Mouse (Mus musculus) liver, embryonic 15.5 days (tissue): Measurements from ENCODE around the gene Zfp280b. TPM values are rescaled to one million over a fixed set of nuclear protein-coding genes. Genes with fewer than 3 reads are reported as not detected.
"Not testable (repeated sequence)": the region's sequence is repeated elsewhere in the genome, so short reads cannot be mapped to it uniquely, and the experiment has no call there.

Experiments
- ATAC-seq: fragments of 200-750 bp; cut with Nextera tagmentation; 2 replicates; pipeline ENCODE4 v1.8.0; 2017; ENCODE audit warnings: moderate number of reproducible peaks, mild to moderate bottlenecking, moderate library complexity; ENCODE audit not compliant: insufficient read depth
- H3K27ac ChIP-seq: fragments of 300-500 bp; sonication (generic); replicated peaks from 2 replicates; pipeline ENCODE4 v1.5.1; 2015; ENCODE audit warnings: mild to moderate bottlenecking, inconsistent platforms
- H3K27me3 ChIP-seq: fragments of 300-500 bp; sonication (generic); 2 replicates; pipeline ENCODE4 v1.6.1; 2015; ENCODE audit warnings: mild to moderate bottlenecking, inconsistent platforms
- H3K36me3 ChIP-seq: fragments of 300-500 bp; sonication (generic); replicated peaks from 2 replicates; pipeline ENCODE4 v1.6.1; 2015; ENCODE audit warnings: moderate library complexity, mild to moderate bottlenecking, inconsistent platforms
- H3K4me1 ChIP-seq: fragments of 300-500 bp; sonication (generic); replicated peaks from 2 replicates; pipeline ENCODE4 v1.6.1; 2015; ENCODE audit warnings: inconsistent platforms
- H3K4me2 ChIP-seq: fragments of 300-500 bp; sonication (generic); 2 replicates; pipeline ENCODE4 v1.6.1; 2015; ENCODE audit warnings: moderate library complexity, mild to moderate bottlenecking, inconsistent platforms
- H3K4me3 ChIP-seq: fragments of 300-500 bp; sonication (generic); replicated peaks from 2 replicates; pipeline ENCODE4 v1.5.1; 2015; ENCODE audit warnings: mild to moderate bottlenecking, inconsistent platforms
- H3K9ac ChIP-seq: fragments of 300-500 bp; sonication (generic); 2 replicates; pipeline ENCODE4 v1.6.1; 2015; ENCODE audit warnings: moderate library complexity, mild to moderate bottlenecking, inconsistent platforms
- H3K9me3 ChIP-seq: fragments of 300-500 bp; sonication (generic); replicated peaks from 2 replicates; pipeline ENCODE4 v1.6.1; 2016; ENCODE audit warnings: inconsistent platforms
- WGBS: fragments of 180-500 bp; shearing (Covaris S2); methylation state at CpG from one replicate; pipeline ENCODE4 v1.1.7; 2015; ENCODE audit warnings: mixed read lengths; ENCODE audit not compliant: insufficient replicate concordance; 5-methylcytosine and 5-hydroxymethylcytosine counted together
- microRNA-seq: library from miRNA; unstranded; fragments of <30 nt; microRNA quantifications from one replicate; pipeline ENCODE4, GENCODE M21; 2016
- polyA plus RNA-seq: library from polyadenylated mRNA; unstranded; fragments of >200 nt; fragmentation: Nextera tagmentation; extraction: Ambion mirVana; gene quantifications from 2 replicates; pipeline ENCODE4 v1.2.1, GENCODE M21; 2015

Zfp280b gene
- polyA plus RNA-seq, 1 experiment from 2014 or later = 11.2 TPM

DNA sequence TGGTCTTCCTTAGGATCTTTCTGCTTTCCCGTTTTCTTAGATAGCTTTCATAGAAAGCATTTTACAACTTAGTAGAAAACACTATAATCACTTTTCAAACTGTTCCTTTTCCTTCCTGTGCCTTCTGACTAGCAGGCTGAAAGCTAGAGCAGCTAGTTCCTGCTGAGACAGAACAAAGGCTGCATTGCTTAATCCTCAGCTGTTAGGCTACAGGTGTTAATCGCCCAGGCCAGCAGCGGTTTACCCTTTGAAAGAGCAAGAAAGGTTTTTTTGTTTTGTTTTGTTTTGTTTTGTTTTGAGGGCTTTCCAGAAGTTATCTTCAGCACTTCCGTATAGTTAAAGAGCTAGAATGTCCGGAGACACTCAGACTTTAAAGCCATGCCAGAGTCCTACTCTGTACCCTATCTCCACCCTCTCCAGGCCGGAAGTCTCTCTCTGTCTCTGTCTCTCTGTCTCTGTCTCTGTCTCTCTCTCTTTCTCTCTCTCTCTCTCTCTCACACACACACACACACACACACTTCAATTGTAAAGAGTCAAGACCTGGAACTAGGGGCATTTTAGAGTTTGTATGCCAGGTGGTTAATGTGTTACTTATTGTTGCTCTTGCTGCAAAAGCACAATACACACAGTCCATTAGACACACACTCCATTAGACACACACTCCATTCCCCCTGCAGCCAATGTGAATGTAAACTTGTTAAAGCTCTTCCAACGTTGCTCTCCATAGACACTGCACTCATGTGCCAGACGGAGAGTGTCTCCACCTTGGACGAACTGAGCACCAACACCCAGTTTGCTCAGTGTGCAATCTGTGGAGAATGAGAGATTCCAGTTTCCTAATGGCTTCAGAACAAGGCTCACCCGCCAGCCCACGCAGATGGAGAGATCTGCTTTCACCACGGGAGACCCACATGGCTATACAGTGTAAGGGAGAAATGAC, 35.5 kb downstream of the Zfp280b start:
- Histone ChIP-seq H3K36me3 (no peaks in the 10 kb centered on the region), H3K27me3 (no peaks in the 10 kb centered on the region), H3K9me3 (no peaks in the 10 kb centered on the region), H3K4me3 (no peak overlapping the region), H3K4me2 (peak overlapping the region; percentile 0; the same call in 1 of the 2 replicates), H3K4me1 (no peaks in the 10 kb centered on the region), H3K27ac (peak overlapping the region; percentile 57; the same call in 1 of the 2 replicates), H3K9ac (no peak overlapping the region)
- ATAC-seq = peak; percentile 62
- 31% methylated on average over 12 of the region's 12 CpGs for WGBS

DNA sequence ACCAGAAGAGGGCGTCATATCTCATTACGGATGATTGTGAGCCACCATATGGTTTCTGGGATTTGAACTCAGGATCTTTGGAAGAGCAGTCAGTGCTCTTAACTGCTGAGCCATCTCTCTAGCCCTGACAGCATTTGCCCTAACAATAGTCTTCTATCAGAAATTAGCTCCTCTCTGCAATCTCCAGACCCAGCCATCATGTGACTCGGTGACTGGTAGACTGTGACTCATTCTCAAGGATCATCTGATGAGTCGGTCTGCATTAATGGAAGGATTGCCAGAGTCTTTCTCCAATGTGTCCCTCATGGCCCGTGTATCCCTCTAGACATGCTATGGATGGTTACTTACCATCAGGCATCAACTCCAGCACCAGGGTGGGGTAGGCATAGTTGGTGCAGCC, 39.6 kb downstream of the Zfp280b start:
- not testable (repeated sequence) for H3K27me3 ChIP-seq, H3K27ac ChIP-seq, H3K4me1 ChIP-seq, H3K9me3 ChIP-seq, H3K9ac ChIP-seq, H3K4me3 ChIP-seq, ATAC-seq, H3K36me3 ChIP-seq, H3K4me2 ChIP-seq
- 74% methylated on average over 5 of the region's 5 CpGs for WGBS

GRCm38 (mm10) chr10:76077008-76077407, 44.6 kb downstream of the Zfp280b start:
- 69% methylated on average over 2 of the region's 2 CpGs for WGBS
- H3K27me3 ChIP-seq, ATAC-seq, H3K4me2 ChIP-seq, H3K9me3 ChIP-seq, H3K9ac ChIP-seq, H3K27ac ChIP-seq, H3K4me3 ChIP-seq, H3K4me1 ChIP-seq, H3K36me3 ChIP-seq: not testable (repeated sequence)

Small RNA genes within 50 kb of the gene (microRNA-seq; reads per million reads assigned to microRNA genes)
- not detected for gene Mir6409

Other genes with a start within 250 kb of the Zfp280b start
- 108 and 151 TPM in 2 replicates for gene Gstt1, start 234.1 kb upstream of the Zfp280b start, polyA plus RNA-seq
- gene Gstt4, start 210.1 kb upstream of the Zfp280b start, polyA plus RNA-seq = not detected in 2 replicates
- 50.5 and 54.2 TPM in 2 replicates for gene Gstt2, start 195.2 kb upstream of the Zfp280b start, polyA plus RNA-seq
- 755 and 825 TPM in 2 replicates for gene Mif, start 172.4 kb upstream of the Zfp280b start, polyA plus RNA-seq
- gene Derl3, start 139.2 kb upstream of the Zfp280b start, polyA plus RNA-seq = 0.53 and 0.67 TPM in 2 replicates
- gene Smarcb1, start 111.0 kb upstream of the Zfp280b start, polyA plus RNA-seq = 63.7 and 64.5 TPM in 2 replicates
- gene Chchd10, start 99.5 kb upstream of the Zfp280b start, polyA plus RNA-seq = 117 and 142 TPM in 2 replicates
- gene Mmp11, start 96.2 kb upstream of the Zfp280b start, polyA plus RNA-seq = 2.4 and 3.1 TPM in 2 replicates
- gene Gm867, start 92.0 kb upstream of the Zfp280b start, polyA plus RNA-seq = 25.1 and 27.1 TPM in 2 replicates
- gene Vpreb3, start 89.6 kb upstream of the Zfp280b start, polyA plus RNA-seq = 6.4 and 9.1 TPM in 2 replicates
- gene Gm5134, start 78.1 kb upstream of the Zfp280b start, polyA plus RNA-seq = 0.23 TPM in 1 of 2 replicates, not detected in the other
- 0.20 and 0.35 TPM in 2 replicates for gene Slc5a4b, start 78.3 kb downstream of the Zfp280b start, polyA plus RNA-seq
- 0.07 TPM in 1 of 2 replicates, not detected in the other for gene Slc5a4a, start 114.8 kb downstream of the Zfp280b start, polyA plus RNA-seq
- gene Prmt2, start 205.2 kb downstream of the Zfp280b start, polyA plus RNA-seq = 5.7 and 5.9 TPM in 2 replicates
- 0.08 and 0.12 TPM in 2 replicates for gene S100b, start 221.2 kb downstream of the Zfp280b start, polyA plus RNA-seq